Mouse (Mus musculus) right cerebral cortex, postnatal 4 days (tissue): ENCODE measurements around the gene Unc45b.
"Not testable (repeated sequence)": the region's sequence is repeated elsewhere in the genome, so short reads cannot be mapped to it uniquely, and the experiment has no call there.

Experiments used
- DNase-seq: peaks from one replicate; pipeline ENCODE4 v3.0.0-alpha.2; 2022

Gene Unc45b

DNA sequence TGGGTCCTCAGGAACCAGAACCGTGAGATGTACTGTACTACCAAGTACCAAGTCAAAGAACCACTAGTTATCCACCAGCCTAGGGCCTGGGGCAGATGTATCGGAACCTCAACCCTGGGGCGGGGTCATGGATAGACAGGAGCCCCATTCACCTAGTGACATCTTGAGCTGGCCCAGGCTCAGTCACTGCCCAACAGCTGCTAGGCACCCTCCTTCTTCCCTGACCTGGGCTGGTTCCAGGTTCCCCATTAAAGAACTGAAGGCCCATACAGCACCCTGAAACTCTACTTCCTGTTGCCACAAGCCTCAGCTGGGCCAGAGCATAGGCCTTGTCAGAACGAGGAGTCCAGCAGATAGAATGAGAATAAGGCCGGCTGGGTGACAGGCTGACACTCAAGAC, 10.6 kb upstream of the Unc45b start:
- no peak for DNase-seq

DNA sequence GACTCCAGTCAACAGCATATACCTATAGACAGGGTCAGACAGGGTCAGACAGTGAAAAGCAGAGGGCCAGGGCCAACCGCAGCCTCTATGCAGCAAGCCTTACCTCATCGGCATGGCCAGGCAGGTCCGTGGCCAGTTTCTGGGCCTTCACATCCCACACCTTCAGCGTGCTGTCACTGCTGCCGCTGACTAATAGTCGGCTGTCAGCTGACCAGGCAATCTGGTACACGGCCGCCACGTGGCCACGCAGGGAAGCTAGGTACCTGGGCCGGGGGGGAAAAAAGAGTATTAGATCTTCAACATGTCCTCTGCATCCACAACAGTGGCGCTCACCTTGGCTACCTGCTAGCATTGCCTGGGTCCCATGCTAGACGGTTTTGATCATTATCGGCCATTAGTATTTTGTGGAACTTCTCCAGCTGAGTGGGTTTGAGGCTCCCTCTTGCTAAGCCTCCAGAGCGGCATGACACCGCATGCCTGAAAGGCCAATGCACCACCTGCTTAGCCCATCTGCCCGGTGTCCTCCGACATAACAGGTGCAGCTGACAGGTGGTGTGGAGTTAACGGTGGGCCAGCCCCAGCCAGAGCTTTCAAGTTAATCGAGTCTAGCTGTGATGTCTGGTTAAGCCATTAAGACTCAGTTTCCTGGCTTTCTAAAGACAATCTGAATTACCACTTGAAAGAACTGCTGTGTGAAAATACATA, 8.6 kb upstream of the Unc45b start:
- DNase-seq: no peak

GRCm38 (mm10) chr11:82904952-82905351, 5.4 kb upstream of the Unc45b start:
- no peak for DNase-seq

DNA sequence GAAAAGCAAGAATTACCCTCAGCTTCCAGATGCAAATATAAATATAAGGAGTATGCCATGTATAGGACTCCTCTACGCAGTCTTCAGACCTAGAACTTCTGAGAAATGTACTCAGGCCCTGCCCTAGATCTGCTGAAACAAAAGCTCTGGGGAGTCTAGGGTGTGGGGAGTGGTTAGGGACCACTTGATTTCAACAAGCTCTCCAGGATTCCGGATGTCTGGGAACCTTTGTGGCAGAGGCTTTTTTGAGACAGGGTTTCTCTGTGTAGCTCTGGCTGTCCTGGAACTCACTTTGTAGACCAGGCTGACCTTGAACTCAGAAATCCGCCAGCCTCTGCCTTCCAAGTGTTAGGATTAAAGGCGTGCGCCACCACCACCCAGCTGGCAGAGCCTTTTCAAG, 4.5 kb upstream of the Unc45b start:
- DNase-seq: no peak

GRCm38 (mm10) chr11:82907651-82908607, 2.4 kb upstream of the Unc45b start, which contains the start of gene Nle1:
Gene Nle1, minus strand, starts transcription at chr11:82908411.
- peak; percentile 98 for DNase-seq

DNA sequence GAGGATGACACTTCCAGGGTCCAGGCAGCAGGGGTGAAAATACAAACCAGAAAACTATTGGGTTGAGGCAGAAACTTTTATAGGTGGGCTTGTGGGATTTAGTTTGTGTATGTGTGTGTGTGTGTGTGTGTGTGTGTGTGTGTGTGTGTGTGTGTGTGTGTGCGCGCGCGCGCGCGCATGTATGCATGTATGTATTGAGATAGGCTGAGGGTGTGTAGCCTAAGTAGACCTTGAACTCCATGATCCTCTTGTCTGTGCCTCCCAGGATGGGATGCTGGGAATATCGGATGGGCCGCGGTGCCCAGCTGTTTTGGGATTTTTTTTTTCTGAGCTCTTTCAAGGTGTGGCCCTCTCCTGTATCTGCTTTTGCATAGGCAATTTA, 1.8 kb upstream of the Unc45b start:
- DNase-seq: no peak

- no peak for DNase-seq
Measured at GRCm38 (mm10) chr11:82910679-82911389, 484 bp downstream of the Unc45b start.

DNA sequence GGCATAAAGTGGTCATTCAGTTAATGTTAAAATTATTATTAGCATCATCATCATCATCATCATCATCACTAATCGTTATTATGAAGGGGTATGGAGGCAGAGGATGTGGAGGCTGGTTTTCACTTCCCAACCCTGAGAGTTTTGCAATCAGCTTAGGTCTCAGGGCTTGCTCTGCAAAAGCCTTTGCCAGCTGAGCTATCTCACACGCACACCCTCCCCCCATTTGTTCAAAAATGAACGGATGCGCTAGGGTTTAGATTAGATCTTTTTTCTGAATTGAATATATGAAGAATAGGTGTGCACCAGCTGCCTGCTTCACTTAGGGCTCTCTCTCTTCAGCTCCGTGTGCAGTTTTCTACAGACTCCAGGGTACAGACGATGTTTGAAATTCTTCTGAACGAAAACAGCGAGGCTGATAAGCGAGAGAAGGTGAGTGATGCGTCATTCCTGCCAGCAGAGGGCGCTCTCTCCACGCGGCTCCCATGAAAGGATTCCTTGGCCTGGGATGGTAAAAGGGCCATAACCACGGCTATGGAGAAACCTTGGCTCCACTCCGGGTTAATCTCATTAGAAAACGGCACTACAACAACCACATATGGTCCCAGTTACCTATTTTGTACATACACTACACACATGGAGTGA, 4.5 kb downstream of the Unc45b start:
- DNase-seq: peak; percentile 83

GRCm38 (mm10) chr11:82920768-82921167, 10.4 kb downstream of the Unc45b start:
- no peak for DNase-seq

DNA sequence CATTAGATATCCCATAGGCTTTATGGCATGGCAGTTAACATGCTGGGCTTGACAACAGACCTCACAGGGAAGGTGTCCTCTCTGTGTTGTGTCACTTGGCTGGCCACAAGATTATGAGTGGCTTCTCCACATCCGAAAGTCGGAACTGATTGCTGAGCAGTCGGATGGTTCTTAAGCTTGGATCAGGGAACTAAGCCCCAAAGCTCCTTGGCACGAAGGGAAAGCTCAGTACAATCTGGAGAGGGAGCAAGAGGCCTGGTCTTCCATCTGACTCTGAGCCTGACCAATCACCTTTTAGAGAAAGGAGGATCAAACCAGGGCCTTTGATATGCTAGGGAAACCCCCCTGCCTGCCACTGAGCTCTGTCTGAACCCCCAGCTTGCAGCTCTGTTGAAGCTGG, 11.3 kb downstream of the Unc45b start:
- DNase-seq: no peak

GRCm38 (mm10) chr11:82923910-82924309, 13.6 kb downstream of the Unc45b start:
- DNase-seq: not testable (repeated sequence)

GRCm38 (mm10) chr11:82928897-82929632, 18.7 kb downstream of the Unc45b start:
- DNase-seq: no peak

- no peak for DNase-seq
Measured at GRCm38 (mm10) chr11:82929633-82929950, 19.2 kb downstream of the Unc45b start.

DNA sequence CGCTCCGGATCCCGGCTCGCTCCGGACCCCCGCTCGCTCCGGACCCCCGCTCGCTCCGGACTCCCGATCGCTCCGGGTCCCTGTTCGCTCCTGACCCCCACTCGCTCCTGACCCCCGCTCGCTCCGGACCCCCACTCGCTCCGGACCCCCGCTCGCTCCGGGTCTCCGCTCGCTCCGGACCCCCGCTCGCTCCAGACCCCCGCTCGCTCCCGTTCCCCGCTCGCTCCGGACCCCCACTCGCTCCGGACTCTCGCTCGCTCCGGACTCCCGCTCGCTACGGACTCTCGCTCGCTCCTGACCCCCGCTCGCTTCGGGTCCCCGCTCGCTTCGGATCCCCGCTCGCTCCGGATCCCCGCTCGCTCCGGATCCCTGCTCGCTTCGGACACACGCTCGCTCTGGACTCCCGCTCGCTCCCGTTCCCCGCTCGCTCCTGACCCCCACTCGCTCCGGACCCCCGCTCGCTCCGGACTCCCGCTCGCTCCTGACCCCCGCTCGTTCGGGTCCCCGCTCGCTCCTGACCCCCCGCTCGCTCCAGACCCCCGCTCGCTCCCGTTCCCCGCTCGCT, 20.1 kb downstream of the Unc45b start:
- not testable (repeated sequence) for DNase-seq

GRCm38 (mm10) chr11:82931161-82931560, 20.8 kb downstream of the Unc45b start:
- DNase-seq: not testable (repeated sequence)

DNA sequence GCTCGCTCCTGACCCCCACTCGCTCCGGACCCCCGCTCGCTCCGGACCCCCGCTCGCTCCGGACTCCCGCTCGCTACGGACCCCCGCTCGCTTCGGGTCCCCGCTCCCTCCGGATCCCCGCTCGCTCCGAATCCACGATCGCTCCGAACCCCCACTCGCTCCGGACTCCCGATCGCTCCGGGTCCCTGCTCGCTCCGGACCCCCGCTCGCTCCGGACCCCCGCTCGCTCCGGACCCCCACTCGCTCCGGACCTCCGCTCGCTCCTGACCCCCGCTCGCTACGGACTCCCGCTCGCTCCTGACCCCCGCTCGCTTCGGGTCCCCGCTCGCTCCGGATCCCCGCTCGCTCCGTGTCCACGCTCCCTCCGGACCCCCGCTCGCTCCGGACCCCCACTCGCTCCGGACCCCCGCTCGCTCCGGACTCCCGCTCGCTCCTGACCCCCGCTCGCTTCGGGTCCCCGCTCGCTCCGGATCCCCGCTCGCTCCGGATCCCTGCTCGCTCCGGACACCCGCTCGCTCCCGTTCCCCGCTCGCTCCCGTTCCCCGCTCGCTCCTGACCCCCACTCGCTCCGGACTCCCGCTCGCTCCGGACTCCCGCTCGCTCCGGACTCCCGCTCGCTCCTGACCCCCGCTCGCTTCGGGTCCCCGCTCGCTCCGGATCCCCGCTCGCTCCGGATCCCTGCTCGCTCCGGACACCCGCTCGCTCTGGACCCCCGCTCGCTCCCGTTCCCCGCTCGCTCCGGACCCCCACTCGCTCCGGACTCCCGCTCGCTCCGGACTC, 21.5 kb downstream of the Unc45b start:
- DNase-seq: not testable (repeated sequence)

DNA sequence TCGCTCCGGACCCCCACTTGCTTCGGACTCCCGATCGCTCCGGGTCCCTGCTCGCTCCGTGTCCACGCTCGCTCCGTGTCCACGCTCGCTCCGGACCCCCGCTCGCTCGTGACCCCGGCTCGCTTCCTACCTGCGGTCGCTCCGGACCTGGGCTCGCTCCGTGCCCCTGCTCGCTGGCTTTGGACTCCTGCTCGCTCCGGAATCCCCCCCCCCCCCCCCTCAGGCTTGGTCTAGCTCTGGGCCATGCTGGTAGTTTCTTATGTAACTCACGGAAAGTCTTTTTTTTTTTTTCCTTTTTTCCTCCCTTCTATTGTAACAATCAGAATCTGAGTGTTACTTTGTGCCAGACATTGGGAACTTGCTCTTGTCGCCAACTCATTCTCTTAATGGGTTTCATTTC, 22.8 kb downstream of the Unc45b start:
- no peak for DNase-seq

GRCm38 (mm10) chr11:82943336-82943735, 33.0 kb downstream of the Unc45b start:
- DNase-seq: no peak

- no peak for DNase-seq
Measured at GRCm38 (mm10) chr11:82945636-82946035, 35.3 kb downstream of the Unc45b start.

GRCm38 (mm10) chr11:82947457-82947856, 37.1 kb downstream of the Unc45b start:
- DNase-seq: no peak

DNA sequence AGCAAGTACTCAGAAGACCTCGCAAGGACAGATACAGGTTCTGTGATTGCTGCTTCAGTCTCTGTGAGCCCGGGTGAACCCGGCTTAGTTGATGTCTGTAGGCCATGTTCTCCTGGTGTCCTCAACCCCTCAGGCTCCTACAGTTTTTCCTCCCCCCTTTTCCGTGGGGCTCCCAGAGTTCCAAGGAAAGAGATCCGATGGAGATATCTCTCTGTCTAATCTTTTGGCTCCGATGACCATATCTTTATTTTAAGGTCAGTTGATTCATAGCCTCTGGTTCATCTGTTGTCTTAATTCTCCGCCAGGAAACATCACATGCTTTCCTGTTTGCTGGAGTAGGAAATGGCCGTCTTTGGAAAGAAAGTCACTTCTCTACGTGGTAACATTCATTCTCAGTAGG, 38.7 kb downstream of the Unc45b start:
- DNase-seq: no peak
